Mouse (Mus musculus): ENCODE results near the gene Pfn1.

Gene Pfn1

GRCm38 (mm10) chr11:70637764-70638163 is 16.7 kb downstream of the Pfn1 start:
- DNase-seq (ENCODE audit: low spot score), result no peak

GRCm38 (mm10) chr11:70635601-70636000 is 18.8 kb downstream of the Pfn1 start:
- no peak for DNase-seq (ENCODE audit: low spot score)

GRCm38 (mm10) chr11:70630129-70630528 is 24.3 kb downstream of the Pfn1 start:
- no peak for DNase-seq (ENCODE audit: low spot score)

GRCm38 (mm10) chr11:70629557-70629956 is 24.9 kb downstream of the Pfn1 start:
- peak; percentile 38 for DNase-seq (ENCODE audit: low spot score)

- DNase-seq (ENCODE audit: low spot score), result no peak
Observed at GRCm38 (mm10) chr11:70628431-70628830, 26.0 kb downstream of the Pfn1 start.

- no peak for DNase-seq (ENCODE audit: low spot score)
Observed at GRCm38 (mm10) chr11:70626877-70627276, 27.6 kb downstream of the Pfn1 start.

- peak; percentile 43 for DNase-seq (ENCODE audit: low spot score)
Observed at GRCm38 (mm10) chr11:70625473-70625872, 29.0 kb downstream of the Pfn1 start.

GRCm38 (mm10) chr11:70623053-70623742 is 31.2 kb downstream of the Pfn1 start:
- DNase-seq (ENCODE audit: low spot score), result no peak

- no peak for DNase-seq (ENCODE audit: low spot score)
Observed at GRCm38 (mm10) chr11:70621972-70622814, 32.3 kb downstream of the Pfn1 start.

- no peak for DNase-seq (ENCODE audit: low spot score)
Observed at GRCm38 (mm10) chr11:70619101-70619500, 35.3 kb downstream of the Pfn1 start, which contains the start of gene Chrne. Gene Chrne (minus strand): TSS chr11:70619216.

GRCm38 (mm10) chr11:70615516-70616093 is 38.8 kb downstream of the Pfn1 start, which contains the start of gene 4930544D05Rik:
Gene 4930544D05Rik (plus strand): TSS chr11:70615848.
- DNase-seq (ENCODE audit: low spot score), result peak; percentile 78

- DNase-seq (ENCODE audit: low spot score), result peak; percentile 85
Observed at GRCm38 (mm10) chr11:70615074-70615473, 39.4 kb downstream of the Pfn1 start.

GRCm38 (mm10) chr11:70612505-70612904 is 41.9 kb downstream of the Pfn1 start:
- no peak for DNase-seq (ENCODE audit: low spot score)

GRCm38 (mm10) chr11:70610752-70611151 is 43.7 kb downstream of the Pfn1 start:
- no peak for DNase-seq (ENCODE audit: low spot score)

- no peak for DNase-seq (ENCODE audit: low spot score)
Observed at GRCm38 (mm10) chr11:70608381-70609066, 45.9 kb downstream of the Pfn1 start.

- DNase-seq (ENCODE audit: low spot score), result no peak
Observed at GRCm38 (mm10) chr11:70607611-70608010, 46.8 kb downstream of the Pfn1 start.

GRCm38 (mm10) chr11:70606717-70607116 is 47.7 kb downstream of the Pfn1 start:
- DNase-seq (ENCODE audit: low spot score), result no peak

- peak; percentile 78 for DNase-seq (ENCODE audit: low spot score)
Observed at GRCm38 (mm10) chr11:70605024-70605566, 49.3 kb downstream of the Pfn1 start.

Data from T-cell, adult 2 months (primary cell).